Mouse (Mus musculus): ENCODE measurements around the gene Rpl18. TPM values are rescaled to one million over a fixed set of nuclear protein-coding genes. Genes with fewer than 3 reads are reported as not detected.

The Rpl18 gene
- total RNA-seq, 1 experiment, result 3,487 TPM

DNA sequence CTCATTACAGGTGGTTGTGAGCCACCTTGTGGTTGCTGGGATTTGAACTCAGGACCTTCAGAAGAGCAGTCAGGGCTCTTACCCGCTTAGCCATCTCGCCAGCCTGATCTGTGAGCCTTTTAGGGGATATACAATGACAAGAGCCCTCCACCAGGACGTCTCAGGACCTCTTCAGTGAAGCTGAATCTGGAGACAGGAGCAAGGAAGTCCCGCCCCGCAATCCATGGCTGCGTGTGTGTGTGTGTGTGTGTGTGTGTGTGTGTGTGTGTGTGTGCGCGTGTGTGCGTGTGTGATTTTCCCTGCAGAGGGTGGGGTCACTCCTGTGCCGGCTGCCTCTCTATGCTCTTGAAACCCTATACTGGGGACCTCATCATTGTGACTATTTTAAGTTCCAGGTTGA is 24.6 kb downstream of the Rpl18 start:
- no peak for DNase-seq (ENCODE audit: low read depth, low spot score)
- Histone ChIP-seq H3K9me3 (ENCODE audit: control insufficient read depth, insufficient read depth, low read depth, low read length) (no peaks in the 10 kb centered on the region), H3K4me1 (ENCODE audit: control insufficient read depth in 2 of 2, insufficient read depth in 2 of 2, low read length in 2 of 2, poor library complexity in 1 of 2) (peaks cover 0 to 3% of the 10 kb centered on the region in 2 experiments; a peak in 1 of 4 replicates), H3K27ac (ENCODE audit: insufficient read depth, low read depth, low read length, poor library complexity, severe bottlenecking) (no peak overlapping the region), H3K36me3 (ENCODE audit: control insufficient read depth, insufficient read depth, low read length, poor library complexity, severe bottlenecking) (no peaks in the 10 kb centered on the region), H3K4me3 (ENCODE audit: insufficient read depth in 1 of 2, low read depth in 1 of 2, low read length in 2 of 2, poor library complexity in 1 of 2, severe bottlenecking in 1 of 2) (no peak overlapping the region), H3K9ac (ENCODE audit: insufficient read depth, low read depth, low read length, poor library complexity, severe bottlenecking) (no peak overlapping the region)
- TF ChIP-seq ZNF384 (IDR thresholded peaks at IDR 0.05; ENCODE audit: low read depth, low read length), result no peak
- in situ Hi-C loops (cut with MboI; ENCODE audit: low sequenced_read_pairs in 2 of 2, unreplicated experiment in 2 of 2), result loop anchor here (10.0 to 25.0 kb wide), 3 partner anchors 65 to 197 kb away; partner anchors contain the start of genes Ccdc114 (in 1 of the 2) and Emp3 (in 1 of the 2)

DNA sequence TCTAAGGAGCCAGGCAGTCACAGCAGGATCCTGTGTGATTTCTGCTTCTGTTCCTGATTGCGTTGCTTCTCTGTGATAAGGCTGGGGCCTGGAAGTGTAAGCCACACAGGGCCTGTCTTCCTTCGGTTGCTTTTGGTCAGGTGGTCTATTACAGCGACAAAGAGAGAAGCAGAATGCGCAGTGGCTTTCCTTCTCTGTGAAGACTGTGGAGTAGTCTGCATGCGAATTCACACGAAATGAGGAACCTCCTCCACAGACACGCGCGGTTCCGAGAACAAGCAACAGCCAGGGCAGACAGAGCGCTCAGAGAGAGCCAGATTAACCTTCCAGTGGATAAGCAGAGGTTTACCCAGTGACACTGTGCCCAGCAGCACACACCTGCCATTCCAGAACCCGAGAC is 26.1 kb downstream of the Rpl18 start:
- no peak overlapping the region for H3K4me3 ChIP-seq (ENCODE audit: insufficient read depth in 1 of 2, low read depth in 1 of 2, low read length in 2 of 2, poor library complexity in 1 of 2, severe bottlenecking in 1 of 2)
- H3K4me1 ChIP-seq (ENCODE audit: control insufficient read depth in 2 of 2, insufficient read depth in 2 of 2, low read length in 2 of 2, poor library complexity in 1 of 2), result no peaks in the 10 kb centered on the region; a peak in 1 of 4 replicates
- no peaks in the 10 kb centered on the region for H3K9me3 ChIP-seq (ENCODE audit: control insufficient read depth, insufficient read depth, low read depth, low read length)
- H3K9ac ChIP-seq (ENCODE audit: insufficient read depth, low read depth, low read length, poor library complexity, severe bottlenecking), result no peak overlapping the region
- DNase-seq (ENCODE audit: low read depth, low spot score), result no peak
- in situ Hi-C loops (cut with MboI; ENCODE audit: low sequenced_read_pairs in 2 of 2, unreplicated experiment in 2 of 2), result loop anchor here (10.0 to 25.0 kb wide), 2 partner anchors 183 to 196 kb away; partner anchors contain the start of genes Ccdc114 (in 1 of the 2) and Emp3 (in 1 of the 2)
- no peak overlapping the region for H3K27ac ChIP-seq (ENCODE audit: insufficient read depth, low read depth, low read length, poor library complexity, severe bottlenecking)
- no peak for TF ChIP-seq ZC3H11A (IDR thresholded peaks at IDR 0.05; ENCODE audit: borderline replicate concordance, low read depth, low read length)
- no peak for TF ChIP-seq MAFK (IDR thresholded peaks at IDR 0.05; ENCODE audit: insufficient read depth, low read depth, low read length)
- TF ChIP-seq HCFC1 (IDR thresholded peaks at IDR 0.05; ENCODE audit: borderline replicate concordance, insufficient read depth, low read length), result no peak
- TF ChIP-seq CHD2 (IDR thresholded peaks at IDR 0.05; ENCODE audit: low read depth, low read length), result no peak
- TF ChIP-seq ZNF384 (IDR thresholded peaks at IDR 0.05; ENCODE audit: low read depth, low read length), result no peak
- H3K36me3 ChIP-seq (ENCODE audit: control insufficient read depth, insufficient read depth, low read length, poor library complexity, severe bottlenecking), result no peaks in the 10 kb centered on the region

DNA sequence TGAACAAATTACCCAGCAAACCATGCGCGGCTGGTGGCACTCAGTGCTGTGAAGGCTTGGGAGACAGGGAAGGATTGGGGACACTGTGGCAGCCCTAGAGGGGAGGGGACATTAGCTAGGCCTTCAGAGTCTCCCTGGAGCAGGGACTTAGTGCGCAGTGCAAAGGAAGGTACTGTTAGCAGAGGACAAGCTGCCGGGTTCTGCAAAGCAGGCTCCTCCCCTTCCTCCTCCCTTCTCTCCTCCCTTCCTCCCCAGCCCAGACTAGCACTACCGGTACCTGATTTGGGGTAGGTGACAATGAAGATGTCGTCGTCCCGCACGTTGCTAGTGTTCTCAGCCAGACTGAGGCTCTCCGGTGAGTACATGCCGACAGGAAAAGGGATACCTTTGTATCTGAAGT is 26.5 kb downstream of the Rpl18 start:
- H3K4me1 ChIP-seq (ENCODE audit: control insufficient read depth in 2 of 2, insufficient read depth in 2 of 2, low read length in 2 of 2, poor library complexity in 1 of 2), result peaks cover 0 to under 1% of the 10 kb centered on the region in 2 experiments; a peak in 2 of 4 replicates
- in situ Hi-C loops (cut with MboI; ENCODE audit: low sequenced_read_pairs in 2 of 2, unreplicated experiment in 2 of 2), result loop anchor here (10.0 to 25.0 kb wide), 2 partner anchors 183 to 196 kb away; partner anchors contain the start of genes Ccdc114 (in 1 of the 2) and Emp3 (in 1 of the 2)
- H3K9me3 ChIP-seq (ENCODE audit: control insufficient read depth, insufficient read depth, low read depth, low read length), result no peaks in the 10 kb centered on the region
- no peak for DNase-seq (ENCODE audit: low read depth, low spot score)
- H3K27ac ChIP-seq (ENCODE audit: insufficient read depth, low read depth, low read length, poor library complexity, severe bottlenecking), result no peak overlapping the region
- no peak overlapping the region for H3K4me3 ChIP-seq (ENCODE audit: insufficient read depth in 1 of 2, low read depth in 1 of 2, low read length in 2 of 2, poor library complexity in 1 of 2, severe bottlenecking in 1 of 2)
- H3K36me3 ChIP-seq (ENCODE audit: control insufficient read depth, insufficient read depth, low read length, poor library complexity, severe bottlenecking), result no peaks in the 10 kb centered on the region
- TF ChIP-seq ZNF384 (IDR thresholded peaks at IDR 0.05; ENCODE audit: low read depth, low read length), result no peak
- no peak for TF ChIP-seq HCFC1 (IDR thresholded peaks at IDR 0.05; ENCODE audit: borderline replicate concordance, insufficient read depth, low read length)
- TF ChIP-seq CHD2 (IDR thresholded peaks at IDR 0.05; ENCODE audit: low read depth, low read length), result no peak
- no peak for TF ChIP-seq ZC3H11A (IDR thresholded peaks at IDR 0.05; ENCODE audit: borderline replicate concordance, low read depth, low read length)
- no peak for TF ChIP-seq MAFK (IDR thresholded peaks at IDR 0.05; ENCODE audit: insufficient read depth, low read depth, low read length)
- H3K9ac ChIP-seq (ENCODE audit: insufficient read depth, low read depth, low read length, poor library complexity, severe bottlenecking), result no peak overlapping the region

DNA sequence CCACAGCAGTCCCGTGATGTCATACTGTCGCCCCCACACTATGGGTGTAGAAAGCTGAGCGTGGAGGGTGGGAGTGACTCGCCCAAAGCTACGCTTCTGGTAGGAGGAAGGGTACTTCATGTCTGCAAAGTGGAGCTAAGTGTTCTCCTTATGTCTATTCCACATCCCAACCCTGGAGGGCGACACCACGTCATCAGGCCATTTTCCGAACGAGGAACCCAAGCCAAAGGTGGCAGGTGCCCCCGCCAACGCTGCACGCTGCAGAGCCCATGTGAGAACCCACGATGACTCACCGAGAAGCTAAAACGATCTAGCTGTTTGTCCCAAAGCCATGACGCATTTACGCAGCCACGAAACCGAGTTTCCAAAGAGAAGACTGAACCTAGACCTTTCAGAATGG is 27.1 kb downstream of the Rpl18 start:
- H3K4me1 ChIP-seq (ENCODE audit: control insufficient read depth in 2 of 2, insufficient read depth in 2 of 2, low read length in 2 of 2, poor library complexity in 1 of 2), result peaks cover 0 to 4% of the 10 kb centered on the region in 2 experiments; a peak in 2 of 4 replicates
- peak overlapping the region; percentile 15 to 60; a peak in 2 of 4 replicates for H3K4me3 ChIP-seq (ENCODE audit: insufficient read depth in 1 of 2, low read depth in 1 of 2, low read length in 2 of 2, poor library complexity in 1 of 2, severe bottlenecking in 1 of 2)
- H3K9me3 ChIP-seq (ENCODE audit: control insufficient read depth, insufficient read depth, low read depth, low read length), result no peaks in the 10 kb centered on the region
- H3K36me3 ChIP-seq (ENCODE audit: control insufficient read depth, insufficient read depth, low read length, poor library complexity, severe bottlenecking), result no peaks in the 10 kb centered on the region
- in situ Hi-C loops (cut with MboI; ENCODE audit: low sequenced_read_pairs in 2 of 2, unreplicated experiment in 2 of 2), result loop anchor here (10.0 to 25.0 kb wide), 2 partner anchors 182 to 195 kb away; partner anchors contain the start of genes Ccdc114 (in 1 of the 2) and Emp3 (in 1 of the 2)
- no peak overlapping the region for H3K9ac ChIP-seq (ENCODE audit: insufficient read depth, low read depth, low read length, poor library complexity, severe bottlenecking)
- DNase-seq (ENCODE audit: low read depth, low spot score), result no peak
- H3K27ac ChIP-seq (ENCODE audit: insufficient read depth, low read depth, low read length, poor library complexity, severe bottlenecking), result no peak overlapping the region
- TF ChIP-seq MAFK (IDR thresholded peaks at IDR 0.05; ENCODE audit: insufficient read depth, low read depth, low read length) (no peak), ZNF384 (IDR thresholded peaks at IDR 0.05; ENCODE audit: low read depth, low read length) (no peak), CHD2 (IDR thresholded peaks at IDR 0.05; ENCODE audit: low read depth, low read length) (no peak), ZC3H11A (IDR thresholded peaks at IDR 0.05; ENCODE audit: borderline replicate concordance, low read depth, low read length) (no peak), HCFC1 (IDR thresholded peaks at IDR 0.05; ENCODE audit: borderline replicate concordance, insufficient read depth, low read length) (no peak)
